25 mouse cellular contexts compared by ENCODE assay signal in the genomic region with DNA sequence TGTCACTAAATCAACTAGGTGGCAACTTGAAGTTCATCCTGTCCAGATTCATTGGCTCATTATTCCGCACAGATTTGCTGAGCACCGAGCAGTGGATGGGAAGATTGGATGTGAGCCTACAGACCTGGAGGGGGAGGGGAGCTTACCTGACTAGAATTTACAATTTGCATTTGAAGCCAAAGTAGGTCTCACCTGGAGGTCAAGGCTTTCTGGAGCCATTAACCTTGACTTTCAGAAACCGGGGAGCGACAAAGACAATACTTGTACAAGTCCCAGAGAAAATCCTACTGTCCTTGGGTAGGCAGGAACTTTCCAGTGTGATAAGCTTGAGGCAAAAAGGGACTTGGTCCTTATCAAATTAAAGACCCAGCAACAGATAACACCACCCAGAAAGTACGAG.
"Had no signal": no experiment of that assay in that cellular context is flagged by ENCODE, and none has a peak within 500 bp of the region (broad histone marks: within the 10 kb centered on the region; RNA-seq: fewer than 3 reads in every experiment).

No protein-coding gene starts in this region.

- H3K9ac ChIP-seq: heart, embryonic 12.5 days; hindbrain, embryonic 12.5 days; hindbrain, embryonic 14.5 days; intestine, embryonic 15.5 days; kidney, embryonic 15.5 days; limb, embryonic 12.5 days; liver, embryonic 13.5 days; liver, embryonic 15.5 days had no signal

- H3K4me2 ChIP-seq: heart, embryonic 12.5 days; hindbrain, embryonic 12.5 days; hindbrain, embryonic 14.5 days; intestine, embryonic 15.5 days; kidney, embryonic 15.5 days; limb, embryonic 12.5 days; liver, embryonic 11.5 days; liver, embryonic 13.5 days; liver, embryonic 15.5 days had no signal

- H3K9me3 ChIP-seq: heart, embryonic 12.5 days; hindbrain, embryonic 10.5 days; hindbrain, embryonic 12.5 days; intestine, embryonic 15.5 days; kidney, embryonic 15.5 days; limb, embryonic 10.5 days; limb, embryonic 12.5 days; liver, embryonic 13.5 days; liver, embryonic 15.5 days had no signal

- ATAC-seq: hindbrain, embryonic 16.5 days; inflammation-experienced regulatory T-cells, adult 6 months; intestine, embryonic 15.5 days; intestine, postnatal 0 days had no signal

- H3K4me1 ChIP-seq: hindbrain, embryonic 12.5 days; intestine, embryonic 15.5 days; kidney, embryonic 15.5 days; liver, embryonic 13.5 days; liver, embryonic 15.5 days had no signal

- H3K4me3 ChIP-seq: gastrocnemius, adult 2 months; heart, embryonic 12.5 days; hindbrain, embryonic 10.5 days; hindbrain, embryonic 12.5 days; intestine, embryonic 15.5 days; kidney, embryonic 15.5 days; layer of hippocampus, adult 2 months; left cerebral cortex, adult 2 months; limb, embryonic 10.5 days; limb, embryonic 12.5 days; liver, embryonic 13.5 days; liver, embryonic 15.5 days had no signal

- H3K36me3 ChIP-seq: heart, embryonic 12.5 days; hindbrain, embryonic 10.5 days; hindbrain, embryonic 12.5 days; intestine, embryonic 15.5 days; kidney, embryonic 15.5 days; limb, embryonic 10.5 days; limb, embryonic 12.5 days; liver, embryonic 13.5 days; liver, embryonic 15.5 days had no signal

- H3K27me3 ChIP-seq: heart, embryonic 12.5 days; hindbrain, embryonic 12.5 days; intestine, embryonic 15.5 days; kidney, embryonic 15.5 days; limb, embryonic 12.5 days; liver, embryonic 13.5 days; liver, embryonic 15.5 days had no signal

- H3K27ac ChIP-seq: gastrocnemius, adult 2 months; hindbrain, embryonic 10.5 days; hindbrain, embryonic 12.5 days; hindbrain, embryonic 14.5 days; intestine, embryonic 15.5 days; kidney, embryonic 15.5 days; layer of hippocampus, adult 2 months; left cerebral cortex, adult 2 months; limb, embryonic 10.5 days; limb, embryonic 12.5 days; liver, embryonic 13.5 days; liver, embryonic 15.5 days had no signal

- DNase-seq: gastrocnemius, adult 2 months; gastrocnemius, postnatal 10 days; gastrocnemius, postnatal 25 days; heart, adult 18-20 months; heart, postnatal 10 days; heart, postnatal 4 days; kidney, adult 8-10 months; kidney, postnatal 10 days; liver; liver, embryonic 13.5 days had no signal
